Mouse (Mus musculus) C2C12 (cell line): ENCODE measurements at regions not wholly inside any gene's neighbourhood (a gene's known extent, or its start where the extent isn't known, plus 50 kb on each side); places are given as distances from the start of the nearest gene placed in this dataset.

ENCODE experiments used
- H3K27me3 ChIP-seq: one replicate; pipeline ENCODE4 v1.6.1; 2011; ENCODE audit not compliant: control insufficient read depth, insufficient read depth, insufficient read length
- H3K36me3 ChIP-seq: one replicate; pipeline ENCODE4 v1.6.1; 2011; ENCODE audit not compliant: control insufficient read depth, insufficient read depth
- H3K4me3 ChIP-seq: one replicate; pipeline ENCODE4 v1.5.1; 2011; ENCODE audit warnings: mild to moderate bottlenecking, control low read depth; ENCODE audit not compliant: poor library complexity, insufficient read depth, severe bottlenecking
- H3K79me2 ChIP-seq: one replicate; pipeline ENCODE4 v1.6.1; 2011; ENCODE audit not compliant: control insufficient read depth, insufficient read depth
- H3K79me3 ChIP-seq: one replicate; pipeline ENCODE4 v1.6.1; 2011; ENCODE audit warnings: low read depth, control low read depth
- H3ac ChIP-seq: one replicate; pipeline ENCODE3; 2011; ENCODE audit warnings: low read depth; ENCODE audit not compliant: control insufficient read depth, insufficient read length
- CEBPB ChIP-seq: IDR thresholded peaks from one replicate; pipeline ENCODE4 v1.6.1; 2011; ENCODE audit warnings: low read depth, mild to moderate bottlenecking, control low read depth, moderate library complexity
- CTCF ChIP-seq: IDR thresholded peaks from one replicate; pipeline ENCODE4 v1.5.1; 2011; ENCODE audit not compliant: control insufficient read depth, insufficient read depth, insufficient read length
- FOSL1 ChIP-seq: IDR thresholded peaks from one replicate; pipeline ENCODE4 v1.8.0; 2011; ENCODE audit warnings: mild to moderate bottlenecking, low read length; ENCODE audit not compliant: poor library complexity, insufficient read depth, severe bottlenecking
- MAX ChIP-seq: IDR thresholded peaks from one replicate; pipeline ENCODE4 v1.6.1; 2011; ENCODE audit warnings: mild to moderate bottlenecking, control low read depth
- MYOD1 ChIP-seq: IDR thresholded peaks from one replicate; pipeline ENCODE4 v1.6.1; 2011; ENCODE audit warnings: low read depth; ENCODE audit not compliant: control insufficient read depth, insufficient read length
- MYOG ChIP-seq: IDR thresholded peaks from one replicate; pipeline ENCODE4 v1.6.1; 2011; ENCODE audit not compliant: control insufficient read depth, insufficient read length; ENCODE audit errors: extremely low read depth
- USF1 ChIP-seq: IDR thresholded peaks from one replicate; pipeline ENCODE4 v1.6.1; 2011; ENCODE audit warnings: low read depth, mild to moderate bottlenecking, control low read depth, moderate library complexity

DNA sequence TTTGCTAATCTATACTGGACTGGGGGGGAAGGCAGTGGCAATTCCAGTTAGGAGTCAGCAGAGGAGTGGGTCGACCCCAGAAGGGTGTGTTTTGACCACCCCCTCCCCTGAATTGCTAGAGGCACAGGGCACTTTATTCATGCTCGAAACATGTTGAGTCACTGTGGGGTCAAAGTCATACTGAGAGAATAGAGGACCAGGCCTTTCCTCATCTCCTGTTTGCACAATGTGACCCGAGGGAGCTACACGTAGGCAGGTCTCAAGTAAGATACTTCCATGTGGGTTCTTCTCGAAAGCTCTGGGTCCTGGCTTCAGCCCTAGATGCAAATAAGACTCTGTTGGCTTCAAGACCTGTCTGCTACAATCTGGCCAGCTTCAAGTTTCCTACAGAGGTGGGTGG is 60.0 kb upstream of the Stx16 start:
- H3K36me3 ChIP-seq: no peaks in the 10 kb centered on the region
- TF ChIP-seq MYOD1 (no peak), CTCF (no peak), MYOG (no peak), USF1 (no peak), CEBPB (no peak), MAX (no peak), FOSL1 (no peak)
- H3K79me3 ChIP-seq: no peaks in the 10 kb centered on the region
- H3ac ChIP-seq: no peak overlapping the region
- no peaks in the 10 kb centered on the region for H3K27me3 ChIP-seq
- H3K79me2 ChIP-seq: no peaks in the 10 kb centered on the region
- H3K4me3 ChIP-seq: no peak overlapping the region

DNA sequence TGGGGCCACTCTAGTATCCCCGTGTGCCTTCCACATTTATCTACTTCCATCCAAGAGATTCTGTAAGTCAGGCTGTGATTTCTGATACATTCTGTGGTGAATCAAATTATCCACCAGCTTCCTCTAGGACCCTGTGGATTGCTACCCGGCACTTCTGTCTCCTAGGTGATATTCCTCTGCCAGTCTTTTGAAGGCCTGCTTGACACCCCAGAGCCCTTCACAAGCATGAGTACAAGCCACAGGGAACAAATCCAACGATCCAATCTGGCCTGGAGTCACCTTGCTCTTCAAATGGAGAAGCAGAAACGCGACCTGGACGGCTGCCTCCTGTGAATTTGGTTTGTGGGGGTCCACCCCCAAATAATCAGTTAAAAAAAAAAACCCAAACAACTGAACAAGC is 59.1 kb upstream of the Stx16 start:
- TF ChIP-seq MAX (no peak), CTCF (no peak), MYOG (no peak), CEBPB (no peak), FOSL1 (no peak), MYOD1 (no peak), USF1 (no peak)
- H3K36me3 ChIP-seq: no peaks in the 10 kb centered on the region
- H3K27me3 ChIP-seq: peaks cover 2% of the 10 kb centered on the region
- no peak overlapping the region for H3K4me3 ChIP-seq
- H3K79me2 ChIP-seq: no peaks in the 10 kb centered on the region
- no peak overlapping the region for H3ac ChIP-seq
- H3K79me3 ChIP-seq: no peaks in the 10 kb centered on the region

DNA sequence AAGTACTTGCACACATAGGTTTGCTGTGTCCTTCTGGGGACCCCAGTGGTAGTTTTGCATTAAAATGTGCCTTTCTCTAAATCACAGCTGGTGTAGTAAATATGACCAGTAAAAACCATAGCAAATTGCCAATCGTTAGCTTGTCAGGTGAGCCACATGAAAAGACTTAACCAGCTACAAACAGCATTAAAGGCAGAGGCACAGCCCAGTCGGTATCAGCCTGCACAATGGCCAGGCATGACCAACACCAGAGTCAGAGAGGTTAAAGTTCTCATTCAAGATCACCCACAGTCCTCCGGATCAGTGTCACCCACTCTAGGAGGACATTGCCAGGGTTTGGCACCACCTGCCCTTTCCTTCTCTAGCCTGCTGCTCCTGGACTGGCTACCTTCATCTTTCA is 58.5 kb upstream of the Stx16 start:
- no peaks in the 10 kb centered on the region for H3K36me3 ChIP-seq
- no peak overlapping the region for H3ac ChIP-seq
- H3K79me3 ChIP-seq: no peaks in the 10 kb centered on the region
- no peak overlapping the region for H3K4me3 ChIP-seq
- no peaks in the 10 kb centered on the region for H3K79me2 ChIP-seq
- TF ChIP-seq CTCF (no peak), MYOG (no peak), USF1 (no peak), MAX (no peak), FOSL1 (no peak), MYOD1 (no peak), CEBPB (no peak)
- peaks cover 3% of the 10 kb centered on the region for H3K27me3 ChIP-seq

DNA sequence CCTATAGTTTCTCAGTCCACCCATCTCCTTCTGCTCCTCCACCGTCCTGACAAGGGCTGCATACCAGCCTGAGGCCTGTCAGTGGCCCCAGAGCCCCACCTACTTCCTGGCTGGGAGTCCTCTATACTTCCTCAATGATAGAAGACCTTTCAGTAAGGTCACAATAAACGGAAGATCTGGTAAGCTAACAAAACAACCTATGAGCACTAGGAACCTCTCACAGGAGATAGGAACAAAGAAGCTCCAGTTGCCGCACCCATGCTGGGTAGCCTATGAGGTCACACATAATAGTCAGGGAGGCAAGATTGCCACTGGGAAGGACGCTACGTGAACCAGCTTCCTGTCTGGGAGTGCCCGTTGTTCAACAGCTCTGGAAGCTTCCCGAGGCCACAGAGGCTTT is 58.1 kb upstream of the Stx16 start:
- peaks cover 3% of the 10 kb centered on the region for H3K27me3 ChIP-seq
- H3K79me2 ChIP-seq: no peaks in the 10 kb centered on the region
- H3K4me3 ChIP-seq: no peak overlapping the region
- H3ac ChIP-seq: no peak overlapping the region
- no peak for TF ChIP-seq MYOG
- TF ChIP-seq CEBPB: no peak
- no peak for TF ChIP-seq MYOD1
- no peak for TF ChIP-seq MAX
- TF ChIP-seq CTCF: no peak
- no peak for TF ChIP-seq USF1
- TF ChIP-seq FOSL1: no peak
- no peaks in the 10 kb centered on the region for H3K79me3 ChIP-seq
- no peaks in the 10 kb centered on the region for H3K36me3 ChIP-seq

DNA sequence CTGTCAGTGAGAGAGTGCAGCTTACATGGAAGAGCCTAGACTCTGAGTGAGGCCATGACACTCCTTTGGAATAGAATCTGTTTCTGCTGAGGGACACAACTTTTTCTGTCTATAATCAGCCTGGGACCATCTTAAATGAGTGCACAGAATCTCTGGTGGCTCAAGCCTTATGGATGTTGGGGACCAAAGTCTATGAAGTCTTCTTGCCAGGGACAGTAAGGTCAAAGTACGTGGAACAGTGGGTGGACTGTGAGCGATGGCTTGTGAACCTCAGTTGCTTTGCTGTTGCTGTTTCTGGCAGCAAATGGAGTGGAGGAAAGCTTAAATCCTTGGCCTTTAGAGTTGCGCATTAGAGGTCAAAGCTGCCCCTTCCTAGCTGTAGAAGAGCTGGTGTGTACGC is 57.1 kb upstream of the Stx16 start:
- H3ac ChIP-seq: no peak overlapping the region
- no peaks in the 10 kb centered on the region for H3K36me3 ChIP-seq
- H3K79me2 ChIP-seq: no peaks in the 10 kb centered on the region
- H3K79me3 ChIP-seq: no peaks in the 10 kb centered on the region
- peaks cover 3% of the 10 kb centered on the region for H3K27me3 ChIP-seq
- H3K4me3 ChIP-seq: no peak overlapping the region
- TF ChIP-seq FOSL1: no peak
- no peak for TF ChIP-seq CEBPB
- no peak for TF ChIP-seq MYOG
- TF ChIP-seq USF1: no peak
- no peak for TF ChIP-seq CTCF
- TF ChIP-seq MAX: no peak
- TF ChIP-seq MYOD1: no peak

DNA sequence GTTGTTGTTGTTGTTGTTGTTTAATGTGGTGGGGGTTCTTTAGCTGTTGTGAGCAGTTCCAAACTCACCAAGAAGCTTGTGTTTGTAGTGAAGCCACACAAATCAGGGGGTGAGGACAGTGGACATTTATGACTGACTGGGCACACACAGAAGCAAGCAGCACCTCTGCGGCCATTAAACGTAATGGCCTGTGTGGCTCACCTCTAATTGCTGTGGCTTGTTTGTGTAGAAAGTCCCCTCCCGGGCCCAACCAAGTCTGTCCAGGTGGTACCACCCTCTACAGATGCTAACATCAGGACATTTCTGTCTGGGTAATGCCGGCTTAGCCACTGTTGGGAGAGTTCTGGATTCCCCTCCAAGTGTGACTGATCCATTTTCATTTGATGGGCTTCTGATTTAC is 56.1 kb upstream of the Stx16 start:
- no peaks in the 10 kb centered on the region for H3K79me2 ChIP-seq
- no peak overlapping the region for H3ac ChIP-seq
- TF ChIP-seq MYOG: no peak
- no peak for TF ChIP-seq FOSL1
- TF ChIP-seq USF1: no peak

More for the DNA sequence above, 56.1 kb upstream of the Stx16 start:
- peaks cover 3% of the 10 kb centered on the region for H3K27me3 ChIP-seq
- H3K36me3 ChIP-seq: no peaks in the 10 kb centered on the region
- no peaks in the 10 kb centered on the region for H3K79me3 ChIP-seq
- no peak overlapping the region for H3K4me3 ChIP-seq
